Mouse (Mus musculus): Measurements from ENCODE around the gene Pde4a. TPM values are rescaled to one million over a fixed set of nuclear protein-coding genes. Genes with fewer than 3 reads are reported as not detected.
A peak's percentile ranks its signal among the peaks of the same experiment; 100 is the strongest.
"Not testable (repeated sequence)": the region's sequence is repeated elsewhere in the genome, so short reads cannot be mapped to it uniquely, and the experiment has no call there.

Pde4a gene
- total RNA-seq, 1 experiment from 2014 or later, result 22.4 TPM

DNA sequence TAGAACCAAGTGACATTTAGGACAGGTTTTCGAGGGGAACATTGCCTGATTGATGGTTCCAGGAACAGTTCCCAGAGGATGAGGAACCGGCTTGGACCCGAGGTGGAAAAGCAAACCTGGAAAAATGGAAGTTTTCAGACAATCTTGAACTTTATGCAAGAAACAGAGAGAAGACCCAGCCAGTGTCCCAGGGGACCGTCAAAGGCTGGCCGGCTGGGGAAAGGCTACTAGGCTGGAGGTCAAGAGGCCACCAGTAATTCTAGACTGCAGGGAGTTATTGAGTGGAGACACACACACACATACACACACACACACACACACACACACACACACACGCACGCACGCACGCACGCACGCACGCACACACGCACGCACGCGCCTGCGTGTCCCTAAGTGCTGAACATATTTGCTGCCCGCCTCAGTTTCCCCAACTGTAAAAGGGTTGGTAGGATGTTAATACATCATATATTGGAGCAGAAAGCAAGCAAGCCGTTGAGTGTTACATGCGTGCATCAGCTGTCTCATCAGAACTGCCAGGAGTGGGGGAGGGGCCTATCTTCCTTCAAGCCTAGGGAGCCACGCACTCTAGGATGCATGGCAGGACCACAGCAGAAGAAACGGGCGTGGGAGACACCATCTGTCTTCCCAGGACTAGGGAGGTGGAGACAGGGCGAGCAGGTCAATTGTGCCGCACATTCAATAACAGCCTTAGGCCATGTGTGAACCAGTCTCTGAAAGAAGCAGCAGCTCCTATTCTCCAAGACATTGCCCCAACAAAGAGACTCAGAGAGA is 50.7 kb downstream of the Pde4a start:
- DNase-seq, result peak; percentile 40

DNA sequence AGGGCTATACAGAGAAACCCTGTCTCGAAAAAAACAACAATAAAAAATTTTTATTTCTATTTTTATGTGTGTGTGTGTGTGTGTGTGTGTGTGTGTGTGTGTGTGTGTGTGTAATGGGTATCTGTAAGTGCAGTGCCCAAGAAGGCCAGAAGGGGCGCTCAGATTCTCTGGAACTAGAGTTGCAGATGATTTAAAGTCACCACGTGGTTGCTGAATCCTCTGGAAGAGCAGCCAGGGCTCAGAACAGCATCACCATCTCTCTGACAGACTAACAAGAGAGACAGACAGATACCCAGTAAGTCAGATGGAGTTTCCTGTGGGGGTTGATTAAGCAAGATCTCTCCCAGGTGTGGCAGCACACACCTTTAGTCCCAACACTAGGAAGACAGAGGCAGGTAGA is 54.3 kb downstream of the Pde4a start:
- DNase-seq, result peak; percentile 30

DNA sequence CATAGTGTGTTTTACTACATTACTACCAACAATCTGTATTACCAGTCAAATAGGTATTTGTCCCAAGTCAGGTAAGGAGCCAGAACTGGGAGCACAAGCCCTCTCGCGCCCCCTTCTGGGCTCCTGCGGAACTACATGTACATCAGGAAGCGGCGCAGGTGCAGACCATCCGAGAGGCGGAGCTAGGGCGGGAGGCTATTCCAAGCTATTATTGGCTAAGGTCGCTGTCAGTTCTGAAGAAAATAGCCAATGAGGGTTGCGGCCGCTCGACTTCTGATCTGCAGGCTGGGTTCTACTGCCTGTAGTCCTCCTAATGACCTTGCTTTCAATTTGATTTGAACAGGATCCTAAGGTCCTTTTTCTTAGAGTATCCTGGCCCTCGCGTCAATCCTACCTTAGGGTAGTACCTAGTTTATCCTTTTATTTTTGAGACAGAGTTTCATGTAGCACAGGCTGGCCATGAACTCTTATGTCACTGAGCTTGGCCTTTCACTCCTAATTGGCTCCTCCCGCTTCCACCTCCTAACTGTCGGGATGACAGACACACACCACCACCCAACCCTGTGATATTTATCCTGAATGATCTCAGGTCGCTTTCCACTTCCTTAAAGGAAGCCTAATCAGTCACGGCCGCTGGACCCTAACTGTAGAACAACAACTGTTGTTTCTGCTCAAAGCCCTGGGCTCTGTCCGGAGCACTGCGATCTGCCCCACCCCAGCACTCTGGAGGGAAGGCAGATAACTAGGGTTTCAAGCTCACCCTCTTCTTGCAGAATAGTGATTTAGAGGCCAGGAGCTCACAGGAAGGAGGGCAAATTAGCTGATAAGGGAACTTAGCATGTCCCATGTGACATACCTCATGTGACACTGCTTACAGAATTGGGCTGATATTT is 55.2 kb downstream of the Pde4a start:
- peak; percentile 96 for DNase-seq

DNA sequence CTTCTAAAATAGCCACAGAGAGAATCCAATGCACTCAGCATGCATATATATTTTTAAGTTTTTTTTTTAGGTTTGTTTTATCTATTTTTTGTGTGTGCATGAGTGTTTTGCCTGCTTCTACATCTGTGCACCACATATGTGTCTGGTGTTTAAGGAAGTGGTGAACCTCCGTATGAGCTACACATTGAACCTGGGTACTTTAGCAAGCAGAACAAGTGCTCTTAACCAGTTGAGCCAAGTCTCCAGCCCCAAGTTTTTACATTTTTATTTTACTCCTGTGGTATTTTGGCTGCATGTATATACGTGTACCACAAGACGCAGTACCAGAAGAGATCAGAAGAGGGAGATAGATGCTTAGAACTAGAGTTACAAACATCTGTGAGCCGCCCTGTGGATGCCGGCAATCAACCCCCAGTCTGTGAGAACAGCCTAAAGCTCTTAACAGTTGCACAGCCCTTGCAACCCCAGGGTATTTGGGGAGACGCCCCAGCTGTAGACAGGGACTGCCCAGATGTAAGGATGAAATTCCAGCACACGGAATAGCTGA is 55.9 kb downstream of the Pde4a start:
- peak; percentile 47 for DNase-seq

DNA sequence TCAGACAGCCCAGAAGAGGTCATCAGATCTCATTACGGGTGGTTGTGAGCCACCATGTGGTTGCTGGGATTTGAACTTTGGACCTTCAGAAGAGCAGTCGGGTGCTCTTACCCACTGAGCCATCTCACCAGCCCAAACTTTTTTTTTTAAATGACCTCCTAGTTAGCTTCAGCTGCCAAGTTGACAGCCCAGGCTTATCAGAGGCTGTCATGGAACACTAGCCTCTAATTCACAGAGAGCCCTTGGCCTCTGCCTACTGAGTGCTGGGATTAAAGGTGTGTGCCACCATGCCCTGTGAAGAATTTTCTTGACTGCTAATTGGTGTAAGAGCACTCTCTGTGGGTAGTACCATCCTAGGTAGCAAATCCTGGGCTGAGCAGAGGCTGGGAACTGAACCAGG is 58.0 kb downstream of the Pde4a start:
- DNase-seq, result not testable (repeated sequence)

DNA sequence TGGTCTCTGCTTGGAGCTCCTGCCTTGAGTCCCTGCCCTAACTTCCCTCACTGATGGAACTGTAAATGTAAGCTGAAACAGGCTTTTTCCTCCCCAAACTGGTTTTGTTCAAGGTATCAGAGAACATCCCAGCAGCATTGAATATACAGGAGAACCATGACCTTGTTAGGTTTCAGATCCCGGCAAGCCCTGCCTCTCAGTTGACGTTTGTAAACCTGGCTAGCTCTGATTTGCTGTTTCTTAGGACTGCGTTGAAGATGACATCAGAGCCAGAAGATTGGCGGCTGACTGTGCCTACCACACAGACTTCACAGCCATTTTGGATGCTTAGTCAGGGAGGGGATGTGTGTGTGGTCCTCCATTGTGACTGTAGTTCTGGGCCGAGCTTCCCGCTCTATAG is 58.4 kb downstream of the Pde4a start:
- DNase-seq, result no peak

DNA sequence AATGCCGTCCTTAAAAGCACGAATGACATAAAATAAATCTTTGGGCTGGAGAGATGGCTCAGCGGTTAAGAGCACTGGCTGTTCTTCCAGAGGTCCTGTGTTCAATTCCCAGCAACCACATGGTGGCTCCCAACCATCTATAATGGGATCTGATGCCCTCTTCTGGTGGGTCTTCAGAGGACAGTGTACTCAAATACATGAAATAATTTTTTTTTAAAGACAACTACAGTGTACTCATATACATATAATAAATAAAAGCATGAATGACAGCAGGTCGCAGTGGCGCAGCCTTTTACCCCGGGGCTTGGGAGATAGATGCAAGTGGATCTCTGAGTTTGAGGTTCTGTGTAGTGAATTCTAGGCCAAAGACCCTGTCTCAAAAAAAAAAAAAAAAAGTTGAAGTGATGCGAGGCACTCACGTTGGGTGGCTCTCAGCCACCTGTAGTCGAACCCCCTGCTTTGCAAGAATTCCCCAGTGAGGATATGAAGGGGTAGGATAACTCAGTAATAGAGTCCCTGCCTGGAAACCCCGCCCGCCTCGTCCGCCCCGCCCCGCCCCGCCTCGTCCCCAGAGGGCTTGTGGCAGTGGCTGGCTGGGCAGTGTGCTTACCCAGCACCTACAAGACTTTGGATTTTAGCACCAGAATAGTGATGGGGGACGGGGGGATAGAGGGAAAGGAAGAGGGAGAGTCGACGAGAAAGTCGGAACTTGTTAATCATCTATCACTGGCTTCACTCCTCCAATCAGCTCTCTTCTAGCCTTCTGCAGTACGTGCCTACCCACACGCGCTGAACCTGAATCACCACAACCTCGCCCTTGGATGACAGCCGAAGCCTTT is 59.3 kb downstream of the Pde4a start:
- DNase-seq, result peak; percentile 83

DNA sequence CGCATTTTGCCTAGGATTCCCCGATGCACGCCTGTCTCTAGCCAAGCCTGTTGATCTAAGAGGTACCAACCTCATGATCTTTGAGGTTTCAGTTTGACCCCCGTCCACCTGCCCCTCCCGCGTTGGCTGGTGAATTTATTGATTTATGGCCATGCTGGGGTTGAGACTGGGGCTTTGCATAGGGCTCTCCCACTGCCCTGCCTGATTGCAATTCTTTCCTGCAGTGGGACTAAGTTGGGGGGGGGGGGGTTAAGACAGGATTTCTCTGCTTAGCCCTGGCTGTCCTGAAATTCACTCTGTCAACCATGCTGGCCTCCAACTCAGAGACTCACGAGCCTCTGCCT is 59.9 kb downstream of the Pde4a start:
- no peak for DNase-seq

DNA sequence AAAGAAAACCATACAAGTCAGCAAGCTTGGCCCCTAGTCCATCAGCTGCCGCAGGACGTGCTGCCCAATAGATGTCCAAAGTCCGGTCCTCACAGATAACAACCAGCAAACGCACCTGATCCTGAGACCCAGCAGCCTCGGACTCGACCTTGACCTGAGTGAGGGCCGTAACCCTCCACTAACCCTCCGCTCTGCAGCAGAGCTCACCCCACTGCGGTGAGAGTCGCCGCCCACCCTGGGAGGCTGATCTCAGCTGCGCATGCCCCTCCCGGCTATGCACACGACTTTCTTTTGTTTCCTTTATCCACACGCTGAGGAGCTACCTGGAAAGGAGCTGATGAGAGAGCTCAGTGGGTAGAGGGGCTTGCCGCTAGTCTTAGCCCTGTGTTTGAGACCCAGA is 61.8 kb downstream of the Pde4a start:
- DNase-seq, result peak; percentile 28

DNA sequence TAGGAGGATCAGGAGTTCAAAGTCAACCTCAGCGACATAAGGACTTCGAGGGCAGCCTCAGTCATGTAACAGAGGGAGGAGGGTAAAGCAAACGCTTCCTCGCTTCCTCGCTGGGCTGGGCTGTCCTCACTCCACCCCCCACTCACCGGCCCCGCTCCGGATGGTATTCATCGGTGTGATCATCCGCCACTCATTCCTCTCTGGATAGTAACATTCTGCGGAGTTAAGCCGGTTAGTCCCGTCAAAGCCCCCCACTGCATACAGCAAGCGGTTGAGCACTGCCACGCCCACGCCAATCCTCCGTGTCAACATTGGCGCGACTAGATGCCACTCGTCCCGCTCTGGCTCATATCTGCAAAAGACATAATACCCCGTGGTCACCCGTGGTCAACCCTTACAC is 66.0 kb downstream of the Pde4a start:
- no peak for DNase-seq

DNA sequence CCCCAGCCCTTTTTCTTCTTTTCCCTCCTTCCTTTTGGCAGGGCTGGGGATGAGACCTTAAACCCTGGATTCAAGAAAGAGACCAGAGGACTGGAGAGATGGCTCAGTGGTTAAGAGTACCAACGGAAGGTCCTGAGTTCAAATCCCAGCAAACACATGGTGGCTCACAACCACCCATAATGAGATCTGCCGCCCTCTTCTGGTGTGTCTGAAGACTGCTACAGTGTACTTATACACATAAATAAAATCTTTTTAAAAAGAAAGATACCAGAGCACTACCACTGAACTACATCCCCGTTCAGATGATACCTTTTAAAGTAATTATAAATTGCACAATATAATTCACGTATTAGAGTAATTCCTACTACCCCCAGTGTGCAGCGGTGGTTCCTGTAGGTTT is 67.4 kb downstream of the Pde4a start:
- no peak for DNase-seq

DNA sequence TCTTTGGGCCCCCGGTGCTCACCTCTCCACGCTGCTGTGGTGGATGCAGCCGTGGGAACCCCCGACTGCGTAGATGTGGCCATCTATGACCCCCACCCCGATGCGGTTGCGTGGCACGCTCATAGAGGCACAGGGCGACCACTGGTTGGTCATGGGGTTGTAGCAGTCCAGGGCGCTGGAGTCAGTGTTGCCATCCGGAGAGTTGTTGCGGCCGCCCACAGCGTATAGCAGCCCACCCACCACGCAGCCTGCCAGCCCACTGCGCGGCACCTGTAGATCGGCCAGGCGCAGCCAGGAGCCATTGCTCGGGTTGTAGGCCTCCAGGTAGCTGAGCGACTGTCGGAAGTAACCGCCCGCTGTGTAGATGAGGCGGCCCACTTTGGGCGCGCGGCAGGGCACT is 67.9 kb downstream of the Pde4a start:
- no peak for DNase-seq

DNA sequence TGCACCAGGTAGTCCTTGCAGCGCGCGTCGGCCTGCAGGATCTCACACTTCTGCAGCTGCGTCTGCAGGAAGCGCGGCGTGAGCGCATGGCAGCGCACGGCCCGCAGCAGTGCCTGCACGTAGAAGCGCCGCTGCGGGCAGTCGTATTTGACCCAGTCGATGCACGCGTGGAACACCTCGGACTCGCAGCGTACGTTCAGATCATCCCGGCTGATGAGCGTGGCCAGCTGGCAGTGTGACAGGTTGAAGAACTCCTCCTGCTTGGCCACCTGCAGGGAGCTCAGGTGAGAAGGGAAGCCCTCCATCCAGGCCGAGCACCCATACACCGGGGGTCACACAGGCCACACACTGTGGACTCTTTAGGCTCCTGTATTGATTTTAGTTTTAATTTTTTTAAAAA is 68.3 kb downstream of the Pde4a start:
- no peak for DNase-seq

DNA sequence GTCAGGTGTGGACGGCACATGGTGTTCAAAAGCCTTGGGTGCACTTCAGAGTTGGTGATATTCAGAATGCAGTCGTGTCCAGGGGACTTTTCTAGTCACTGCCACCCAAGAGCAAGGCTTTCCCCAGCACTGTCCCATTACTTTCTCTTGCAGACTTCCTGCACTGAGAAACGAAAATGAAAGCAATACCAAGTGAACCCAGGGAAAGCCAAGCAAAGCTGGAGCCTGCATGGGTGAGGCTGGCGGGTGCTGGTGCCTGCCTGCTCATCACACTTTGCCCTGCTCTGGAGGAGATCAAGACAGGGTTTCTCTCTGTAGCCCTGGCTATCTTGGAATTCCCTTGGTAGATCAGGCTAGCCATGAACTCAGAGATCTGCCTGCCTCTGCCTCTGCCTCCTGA is 69.8 kb downstream of the Pde4a start:
- DNase-seq, result no peak

DNA sequence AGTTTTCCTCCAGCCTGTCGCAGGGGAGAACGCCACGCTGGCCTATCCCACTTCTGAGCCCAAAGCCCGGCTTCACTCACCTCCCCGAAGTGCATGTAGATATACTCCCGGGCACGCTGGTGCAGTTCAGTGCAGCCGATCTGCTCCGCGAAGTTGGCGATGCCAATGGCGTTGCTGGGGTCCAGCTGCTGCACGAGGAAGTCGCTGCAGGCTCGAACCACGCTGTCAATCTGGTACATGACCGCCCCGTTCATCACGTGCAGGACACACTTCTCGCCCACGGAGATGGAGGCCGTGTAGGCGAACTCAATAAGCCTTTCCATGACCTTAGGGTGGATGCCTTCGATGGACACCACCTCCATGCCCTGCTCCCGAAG is 71.5 kb downstream of the Pde4a start:
- no peak for DNase-seq

DNA sequence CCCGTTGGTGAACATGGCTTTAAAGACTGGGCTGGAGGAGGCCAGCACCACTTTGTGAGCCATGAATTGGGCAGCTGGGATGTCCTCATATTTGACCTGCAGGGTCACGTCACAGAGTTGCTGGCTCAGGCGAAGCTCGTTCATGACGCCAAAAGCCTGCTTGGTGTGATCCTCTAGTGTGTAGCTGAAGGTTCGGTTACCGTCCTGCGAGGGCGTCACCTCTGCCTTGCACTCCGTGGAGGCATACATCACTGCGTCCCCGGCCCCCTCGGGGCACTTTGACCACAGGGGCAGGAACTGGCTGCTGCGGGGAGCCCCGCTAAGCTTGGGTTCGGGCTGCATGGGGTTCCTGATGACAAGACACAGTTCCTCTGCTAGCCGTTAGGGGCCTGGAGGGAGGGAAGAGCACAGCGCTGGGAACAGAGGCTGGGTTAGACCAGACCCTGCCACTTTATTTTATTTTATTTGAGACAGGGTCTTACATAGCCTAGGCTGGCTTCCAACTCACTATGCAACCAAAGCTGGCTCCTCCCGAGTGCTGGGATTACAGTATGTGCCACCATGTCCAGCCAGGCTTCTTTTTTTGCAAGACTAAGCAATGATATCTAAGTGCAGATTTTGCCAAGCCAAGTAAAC is 72.0 kb downstream of the Pde4a start:
- DNase-seq, result peak; percentile 61

DNA sequence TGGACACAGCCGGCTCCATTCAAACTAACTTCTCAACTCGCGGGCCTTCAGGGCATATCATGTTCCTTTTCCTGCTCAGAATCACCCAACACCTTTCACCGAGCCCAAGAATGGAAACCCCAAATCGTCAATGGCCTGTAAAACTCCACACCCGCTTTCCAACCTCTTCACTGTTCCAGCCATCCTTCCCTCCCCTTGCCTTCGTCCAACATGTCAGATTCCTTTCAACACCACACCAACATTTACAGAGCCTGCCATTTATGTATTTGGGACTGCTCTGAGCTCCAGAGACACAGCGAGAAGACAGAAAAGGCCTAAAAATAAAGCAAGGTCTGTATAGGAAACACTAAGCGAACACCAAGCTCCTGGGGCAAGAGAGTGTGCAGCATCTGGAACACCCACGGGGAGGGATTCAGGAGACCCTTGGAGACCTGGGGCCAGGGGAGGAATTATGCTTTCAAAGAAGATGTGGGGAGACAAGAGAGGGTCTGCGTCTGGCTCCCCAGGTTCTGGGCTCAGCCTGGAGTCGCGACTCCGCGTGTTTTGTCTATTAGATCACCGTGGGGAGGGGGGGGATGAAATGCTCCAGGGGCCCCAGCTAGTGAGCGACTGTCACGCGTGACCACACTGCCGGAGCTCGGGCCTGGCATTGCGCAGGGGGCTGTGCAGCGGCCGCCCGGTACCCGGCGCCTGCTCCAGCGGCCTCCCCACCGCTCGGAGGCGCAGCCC is 72.7 kb downstream of the Pde4a start:
- DNase-seq, result no peak

DNA sequence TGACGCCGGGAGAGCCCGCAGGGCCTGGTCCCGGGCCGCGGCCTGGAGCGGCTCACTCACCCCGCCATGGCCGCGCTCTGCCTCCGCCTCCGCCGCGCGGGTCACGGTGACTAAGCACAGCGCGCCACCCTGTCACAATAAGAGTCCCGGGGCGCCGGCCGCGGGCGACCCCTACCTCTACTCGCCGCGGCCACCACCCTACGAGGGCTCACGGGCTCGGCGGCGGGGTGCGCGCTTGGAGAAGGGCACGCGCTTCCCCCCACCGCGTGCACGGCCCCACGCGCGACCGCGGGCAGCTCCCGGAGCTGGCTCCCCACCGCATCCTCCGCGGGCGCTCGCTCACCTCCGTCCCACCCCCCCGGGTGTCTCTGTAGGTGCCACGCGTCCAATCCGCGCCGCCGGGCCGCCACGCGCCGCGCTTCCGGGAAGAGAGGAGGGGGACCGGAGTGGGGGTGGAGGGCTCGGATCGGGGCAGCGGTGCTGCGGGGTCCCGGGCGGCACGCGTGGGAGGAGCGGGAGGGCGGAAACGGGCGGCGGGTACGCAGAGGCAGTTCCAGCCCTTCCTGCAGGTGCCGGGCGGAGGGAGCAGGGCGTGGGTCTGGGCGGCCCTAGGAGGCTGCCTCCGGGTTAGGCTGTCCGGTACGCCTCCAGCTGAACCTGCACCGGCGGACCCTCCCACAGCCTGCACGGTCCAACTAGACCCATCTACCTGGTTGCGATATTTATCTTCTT is 73.4 kb downstream of the Pde4a start, which contains the start of gene Keap1:
TSS of gene Keap1 (minus strand) at position 629 of the 732 bp plus-strand sequence.
- peak; percentile 91 for DNase-seq

DNA sequence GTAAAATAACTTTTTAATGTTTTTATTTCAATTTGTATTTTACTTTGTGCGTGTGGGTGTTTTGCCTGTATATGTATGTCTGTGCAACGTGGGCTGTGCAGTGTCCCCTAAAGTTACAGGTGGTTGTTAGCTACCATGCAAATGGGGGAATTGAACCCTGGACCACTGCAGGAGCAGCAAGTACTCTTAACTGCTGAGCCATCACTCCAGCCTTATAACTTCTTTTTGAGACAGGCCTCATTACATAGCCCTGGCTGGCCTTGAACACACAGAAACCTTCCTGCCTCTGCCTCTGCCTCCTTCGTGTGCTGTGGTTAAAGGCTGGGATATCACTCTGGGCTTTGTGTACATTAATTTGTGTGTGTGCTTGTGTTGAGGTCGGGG is 73.9 kb downstream of the Pde4a start:
- no peak for DNase-seq

DNA sequence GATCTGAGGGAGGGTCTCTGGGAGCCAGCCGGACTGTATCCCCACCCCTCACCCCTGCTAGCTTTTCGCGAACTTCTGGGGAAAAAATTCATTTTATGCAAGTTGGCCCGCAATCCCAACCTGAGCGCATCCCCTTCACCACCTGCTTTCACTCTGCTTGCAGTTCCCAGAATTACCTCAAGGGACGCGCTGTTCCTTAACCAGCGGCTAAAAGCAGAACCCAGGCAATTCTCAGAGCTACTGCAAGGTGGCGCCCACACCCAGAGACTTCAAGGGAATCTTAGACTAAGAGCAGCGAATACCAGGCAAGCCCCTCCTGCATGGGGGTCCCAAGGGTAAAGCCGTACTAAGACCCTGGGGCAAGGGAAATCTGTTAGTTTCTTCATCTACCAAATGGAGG is 75.8 kb downstream of the Pde4a start:
- peak; percentile 86 for DNase-seq
